Mouse (Mus musculus) brown adipose tissue, adult 24 weeks (tissue): Measurements from ENCODE around the gene Aph1a. TPM values are rescaled to one million over a fixed set of nuclear protein-coding genes. Genes with fewer than 3 reads are reported as not detected.

ENCODE experiments used
- H3K27ac ChIP-seq: fragments of 200-500 bp; replicated peaks from 2 replicates; pipeline ENCODE4 v1.5.1; 2012; ENCODE audit warnings: low read depth, mild to moderate bottlenecking, low read length
- H3K4me1 ChIP-seq: fragments of 200-500 bp; 2 replicates; pipeline ENCODE4 v1.6.1; 2012; ENCODE audit warnings: low read length, mixed read lengths; ENCODE audit not compliant: control insufficient read depth, insufficient read depth, insufficient read length
- H3K4me3 ChIP-seq: fragments of 200-500 bp; 2 replicates; pipeline ENCODE4 v1.5.1; 2012; ENCODE audit warnings: low read depth, mild to moderate bottlenecking, low read length, moderate library complexity; ENCODE audit not compliant: insufficient read depth
- polyA plus RNA-seq: library from polyadenylated mRNA; stranded (reverse); fragments of >200 nt; gene quantifications from 2 replicates; pipeline ENCODE4 v1.2.4, GENCODE M21; 2012; ENCODE audit not compliant: missing spikeins, insufficient read depth, insufficient read length

The Aph1a gene
- polyA plus RNA-seq, 1 experiment, result 75.1 TPM

- Histone ChIP-seq H3K27ac (no peak overlapping the region), H3K4me1 (no peaks in the 10 kb centered on the region), H3K4me3 (no peak overlapping the region)
These were observed 30.4 kb downstream of the Aph1a start for GRCm38 (mm10) chr3:95924185-95924584.

- H3K27ac ChIP-seq, result no peak overlapping the region
- no peaks in the 10 kb centered on the region for H3K4me1 ChIP-seq
- no peak overlapping the region for H3K4me3 ChIP-seq
These were observed 31.3 kb downstream of the Aph1a start for GRCm38 (mm10) chr3:95925087-95925486.

GRCm38 (mm10) chr3:95928261-95928657 is 34.5 kb downstream of the Aph1a start:
- H3K4me3 ChIP-seq, result peak overlapping the region; percentile 59

GRCm38 (mm10) chr3:95928658-95929503 is 35.1 kb downstream of the Aph1a start, which contains the start of gene Anp32e:
Anp32e (plus strand) TSS chr3:95929246.
- peak within 1 kb of the TSS; percentile 99 for H3K4me3 ChIP-seq
- H3K27ac ChIP-seq, result peak within 1 kb of the TSS; percentile 83
- no peaks in the 10 kb centered on the region for H3K4me1 ChIP-seq

More at GRCm38 (mm10) chr3:95928261-95928657, 34.5 kb downstream of the Aph1a start:
- H3K27ac ChIP-seq, result no peak overlapping the region
- no peaks in the 10 kb centered on the region for H3K4me1 ChIP-seq

- Histone ChIP-seq H3K4me3 (peak overlapping the region; percentile 99), H3K27ac (peak overlapping the region; percentile 83)
These were observed 36.1 kb downstream of the Aph1a start for GRCm38 (mm10) chr3:95929581-95930470.

GRCm38 (mm10) chr3:95930471-95930789 is 36.7 kb downstream of the Aph1a start:
- no peaks in the 10 kb centered on the region for H3K4me1 ChIP-seq
- H3K27ac ChIP-seq, result no peak overlapping the region

More at GRCm38 (mm10) chr3:95929581-95930470, 36.1 kb downstream of the Aph1a start:
- H3K4me1 ChIP-seq, result no peaks in the 10 kb centered on the region

GRCm38 (mm10) chr3:95931471-95931870 is 37.7 kb downstream of the Aph1a start:
- Histone ChIP-seq H3K4me3 (no peak overlapping the region), H3K27ac (no peak overlapping the region), H3K4me1 (no peaks in the 10 kb centered on the region)

More at GRCm38 (mm10) chr3:95930471-95930789, 36.7 kb downstream of the Aph1a start:
- peak overlapping the region; percentile 99 for H3K4me3 ChIP-seq

- Histone ChIP-seq H3K4me1 (no peaks in the 10 kb centered on the region), H3K27ac (no peak overlapping the region), H3K4me3 (no peak overlapping the region)
These were observed 38.4 kb downstream of the Aph1a start for GRCm38 (mm10) chr3:95932157-95932556.

- Histone ChIP-seq H3K27ac (no peak overlapping the region), H3K4me3 (no peak overlapping the region), H3K4me1 (no peaks in the 10 kb centered on the region)
These were observed 38.8 kb downstream of the Aph1a start for GRCm38 (mm10) chr3:95932566-95932965.

GRCm38 (mm10) chr3:95933111-95933750 is 39.5 kb downstream of the Aph1a start:
- no peak overlapping the region for H3K4me3 ChIP-seq
- no peaks in the 10 kb centered on the region for H3K4me1 ChIP-seq
- no peak overlapping the region for H3K27ac ChIP-seq

GRCm38 (mm10) chr3:95934448-95934847 is 40.7 kb downstream of the Aph1a start:
- Histone ChIP-seq H3K27ac (no peak overlapping the region), H3K4me3 (no peak overlapping the region), H3K4me1 (no peaks in the 10 kb centered on the region)

GRCm38 (mm10) chr3:95938217-95938616 is 44.4 kb downstream of the Aph1a start:
- Histone ChIP-seq H3K4me1 (no peaks in the 10 kb centered on the region), H3K27ac (no peak overlapping the region), H3K4me3 (no peak overlapping the region)

- H3K4me3 ChIP-seq, result no peak overlapping the region
These were observed 45.1 kb downstream of the Aph1a start for GRCm38 (mm10) chr3:95938835-95939234.

GRCm38 (mm10) chr3:95942749-95943148 is 49.0 kb downstream of the Aph1a start:
- no peaks in the 10 kb centered on the region for H3K4me1 ChIP-seq

More at GRCm38 (mm10) chr3:95938835-95939234, 45.1 kb downstream of the Aph1a start:
- no peak overlapping the region for H3K27ac ChIP-seq
- H3K4me1 ChIP-seq, result no peaks in the 10 kb centered on the region

GRCm38 (mm10) chr3:95943226-95943625 is 49.5 kb downstream of the Aph1a start:
- no peak overlapping the region for H3K27ac ChIP-seq
- no peaks in the 10 kb centered on the region for H3K4me1 ChIP-seq
- H3K4me3 ChIP-seq, result no peak overlapping the region

More at GRCm38 (mm10) chr3:95942749-95943148, 49.0 kb downstream of the Aph1a start:
- no peak overlapping the region for H3K27ac ChIP-seq
- H3K4me3 ChIP-seq, result no peak overlapping the region
